Mouse (Mus musculus): ENCODE results near the gene Col7a1. TPM values are rescaled to one million over a fixed set of nuclear protein-coding genes. Genes with fewer than 3 reads are reported as not detected.

The Col7a1 gene
- total RNA-seq, 2 experiments from 2014 or later, result 1.4 to 5.5 TPM

GRCm38 (mm10) chr9:108977966-108978365, 24.6 kb downstream of the Col7a1 start:
- intact Hi-C loops (cut with DNase I), result no loop called here
- DNase-seq (ENCODE audit: low spot score in 2 of 2), result no peak

- DNase-seq (ENCODE audit: low spot score in 2 of 2), result no peak
- intact Hi-C loops (cut with DNase I), result no loop called here
Measured at GRCm38 (mm10) chr9:108982498-108982897, 29.1 kb downstream of the Col7a1 start.

GRCm38 (mm10) chr9:108983209-108983608, 29.8 kb downstream of the Col7a1 start:
- no peak for DNase-seq (ENCODE audit: low spot score in 2 of 2)
- intact Hi-C loops (cut with DNase I), result no loop called here

- no peak for DNase-seq (ENCODE audit: low spot score in 2 of 2)
- intact Hi-C loops (cut with DNase I), result no loop called here
Measured at GRCm38 (mm10) chr9:108985710-108986109, 32.3 kb downstream of the Col7a1 start, which contains the start of gene Ucn2. Gene Ucn2 (plus strand): TSS chr9:108986010.

- DNase-seq (ENCODE audit: low spot score in 2 of 2), result no peak
Measured at GRCm38 (mm10) chr9:108987704-108988350, 34.4 kb downstream of the Col7a1 start.

GRCm38 (mm10) chr9:108989802-108990461, 36.5 kb downstream of the Col7a1 start:
- peak in 1 of 2 experiments; percentile 15 for DNase-seq (ENCODE audit: low spot score in 2 of 2)
- intact Hi-C loops (cut with DNase I), result no loop called here

More at GRCm38 (mm10) chr9:108987704-108988350, 34.4 kb downstream of the Col7a1 start:
- intact Hi-C loops (cut with DNase I), result no loop called here

GRCm38 (mm10) chr9:108990462-108990820, 37.1 kb downstream of the Col7a1 start:
- DNase-seq (ENCODE audit: low spot score in 2 of 2), result no peak
- intact Hi-C loops (cut with DNase I), result no loop called here

- intact Hi-C loops (cut with DNase I), result no loop called here
- peak; percentile 88 to 91 for DNase-seq (ENCODE audit: low spot score in 2 of 2)
Measured at GRCm38 (mm10) chr9:108991428-108992084, 38.2 kb downstream of the Col7a1 start, which contains the start of gene Pfkfb4. Gene Pfkfb4 (plus strand): TSS chr9:108991778.

GRCm38 (mm10) chr9:108992085-108992469, 38.7 kb downstream of the Col7a1 start:
- no peak for DNase-seq (ENCODE audit: low spot score in 2 of 2)
- intact Hi-C loops (cut with DNase I), result no loop called here

- intact Hi-C loops (cut with DNase I), result no loop called here
Measured at GRCm38 (mm10) chr9:108992620-108993361, 39.4 kb downstream of the Col7a1 start.

GRCm38 (mm10) chr9:108996411-108996810, 43.0 kb downstream of the Col7a1 start:
- DNase-seq (ENCODE audit: low spot score in 2 of 2), result no peak
- intact Hi-C loops (cut with DNase I), result no loop called here

More at GRCm38 (mm10) chr9:108992620-108993361, 39.4 kb downstream of the Col7a1 start:
- DNase-seq (ENCODE audit: low spot score in 2 of 2), result no peak

- no peak for DNase-seq (ENCODE audit: low spot score in 2 of 2)
- intact Hi-C loops (cut with DNase I), result no loop called here
Measured at GRCm38 (mm10) chr9:108998287-108999166, 45.1 kb downstream of the Col7a1 start.

GRCm38 (mm10) chr9:108999167-108999526, 45.8 kb downstream of the Col7a1 start:
- no peak for DNase-seq (ENCODE audit: low spot score in 2 of 2)
- intact Hi-C loops (cut with DNase I), result no loop called here

- intact Hi-C loops (cut with DNase I), result loop anchor here (2.0 to 10.0 kb wide), 3 partner anchors 122 to 874 kb away; partner anchors contain the start of genes Cdc25a and Nme6
- DNase-seq (ENCODE audit: low spot score in 2 of 2), result peak; percentile 49 to 69
Measured at GRCm38 (mm10) chr9:109000726-109001125, 47.3 kb downstream of the Col7a1 start.

GRCm38 (mm10) chr9:109003201-109003600, 49.8 kb downstream of the Col7a1 start:
- intact Hi-C loops (cut with DNase I), result loop anchor here (1.0 to 10.0 kb wide), 3 partner anchors 56 to 872 kb away; partner anchors contain the start of genes Cdc25a, Nme6 and Trex1
- DNase-seq (ENCODE audit: low spot score in 2 of 2), result no peak

GRCm38 (mm10) chr9:109007025-109007780, 53.8 kb downstream of the Col7a1 start:
- no peak for DNase-seq (ENCODE audit: low spot score in 2 of 2)
- intact Hi-C loops (cut with DNase I), result loop anchor here (10.0 kb wide), 2 partner anchors 828 to 868 kb away; partner anchors contain the start of genes Cdc25a and Nme6

- no peak for DNase-seq (ENCODE audit: low spot score in 2 of 2)
- intact Hi-C loops (cut with DNase I), result loop anchor here (10.0 kb wide), 2 partner anchors 827 to 867 kb away; partner anchors contain the start of genes Cdc25a and Nme6
Measured at GRCm38 (mm10) chr9:109008081-109008480, 54.7 kb downstream of the Col7a1 start.

Data from left cerebral cortex, postnatal 36 days (tissue).